Mouse (Mus musculus): ENCODE results near the gene Tgfbrap1.

Gene Tgfbrap1

GRCm38 (mm10) chr1:43112882-43113281 lies 14.4 kb upstream of the Tgfbrap1 start:
- peak; percentile 44 to 84 for DNase-seq (ENCODE audit: low spot score in 2 of 2)

GRCm38 (mm10) chr1:43110556-43110955 lies 12.1 kb upstream of the Tgfbrap1 start:
- no peak for DNase-seq (ENCODE audit: low spot score in 2 of 2)

- DNase-seq (ENCODE audit: low spot score in 2 of 2), result no peak
Measured at GRCm38 (mm10) chr1:43108729-43109128, 10.3 kb upstream of the Tgfbrap1 start.

- DNase-seq (ENCODE audit: low spot score in 2 of 2), result no peak
Measured at GRCm38 (mm10) chr1:43094206-43094605, 4.2 kb downstream of the Tgfbrap1 start.

- DNase-seq (ENCODE audit: low spot score in 2 of 2), result peak; percentile 69 to 78
Measured at GRCm38 (mm10) chr1:43092056-43093015, 6.1 kb downstream of the Tgfbrap1 start.

GRCm38 (mm10) chr1:43091306-43092055 lies 7.0 kb downstream of the Tgfbrap1 start:
- DNase-seq (ENCODE audit: low spot score in 2 of 2), result peak in 1 of 2 experiments; percentile 10

- no peak for DNase-seq (ENCODE audit: low spot score in 2 of 2)
Measured at GRCm38 (mm10) chr1:43090418-43090817, 8.0 kb downstream of the Tgfbrap1 start.

- no peak for DNase-seq (ENCODE audit: low spot score in 2 of 2)
Measured at GRCm38 (mm10) chr1:43082946-43083345, 15.5 kb downstream of the Tgfbrap1 start.

GRCm38 (mm10) chr1:43078124-43078523 lies 20.3 kb downstream of the Tgfbrap1 start:
- DNase-seq (ENCODE audit: low spot score in 2 of 2), result no peak

- DNase-seq (ENCODE audit: low spot score in 2 of 2), result no peak
Measured at GRCm38 (mm10) chr1:43074791-43075190, 23.6 kb downstream of the Tgfbrap1 start.

GRCm38 (mm10) chr1:43072561-43072960 lies 25.9 kb downstream of the Tgfbrap1 start:
- DNase-seq (ENCODE audit: low spot score in 2 of 2), result no peak

- no peak for DNase-seq (ENCODE audit: low spot score in 2 of 2)
Measured at GRCm38 (mm10) chr1:43072028-43072427, 26.4 kb downstream of the Tgfbrap1 start.

GRCm38 (mm10) chr1:43070726-43071125 lies 27.7 kb downstream of the Tgfbrap1 start:
- no peak for DNase-seq (ENCODE audit: low spot score in 2 of 2)

GRCm38 (mm10) chr1:43067551-43067950 lies 30.9 kb downstream of the Tgfbrap1 start:
- DNase-seq (ENCODE audit: low spot score in 2 of 2), result no peak

GRCm38 (mm10) chr1:43066573-43066972 lies 31.9 kb downstream of the Tgfbrap1 start:
- DNase-seq (ENCODE audit: low spot score in 2 of 2), result no peak

- peak; percentile 71 to 81 for DNase-seq (ENCODE audit: low spot score in 2 of 2)
Measured at GRCm38 (mm10) chr1:43065615-43066310, 32.7 kb downstream of the Tgfbrap1 start.

- no peak for DNase-seq (ENCODE audit: low spot score in 2 of 2)
Measured at GRCm38 (mm10) chr1:43051903-43052302, 46.5 kb downstream of the Tgfbrap1 start.

- peak in 1 of 2 experiments; percentile 47 for DNase-seq (ENCODE audit: low spot score in 2 of 2)
Measured at GRCm38 (mm10) chr1:43047811-43048210, 50.6 kb downstream of the Tgfbrap1 start.

- DNase-seq (ENCODE audit: low spot score in 2 of 2), result no peak
Measured at GRCm38 (mm10) chr1:43046990-43047389, 51.4 kb downstream of the Tgfbrap1 start.

GRCm38 (mm10) chr1:43045204-43045982 lies 53.0 kb downstream of the Tgfbrap1 start:
- no peak for DNase-seq (ENCODE audit: low spot score in 2 of 2)

GRCm38 (mm10) chr1:43042271-43042670 lies 56.2 kb downstream of the Tgfbrap1 start:
- no peak for DNase-seq (ENCODE audit: low spot score in 2 of 2)
